Mouse (Mus musculus) heart, adult 8-10 months (tissue): ENCODE data around the gene Fbxo31. TPM values are rescaled to one million over a fixed set of nuclear protein-coding genes. Genes with fewer than 3 reads are reported as not detected.
"Not testable (repeated sequence)": the region's sequence is repeated elsewhere in the genome, so short reads cannot be mapped to it uniquely, and the experiment has no call there.

Source experiments
- DNase-seq: peaks from one replicate; pipeline ENCODE4 v3.0.0; 2022; ENCODE audit warnings: low spot score
- total RNA-seq, 4 experiments: library from RNA; stranded (reverse); gene quantifications; 2 replicates each; pipeline ENCODE4 v1.2.4; 2022

Fbxo31 gene
- total RNA-seq: 100 to 1,000 TPM in 2 of 4 experiments, 10 to 100 TPM in 2; 93.3 to 137 (median 102) TPM

DNA sequence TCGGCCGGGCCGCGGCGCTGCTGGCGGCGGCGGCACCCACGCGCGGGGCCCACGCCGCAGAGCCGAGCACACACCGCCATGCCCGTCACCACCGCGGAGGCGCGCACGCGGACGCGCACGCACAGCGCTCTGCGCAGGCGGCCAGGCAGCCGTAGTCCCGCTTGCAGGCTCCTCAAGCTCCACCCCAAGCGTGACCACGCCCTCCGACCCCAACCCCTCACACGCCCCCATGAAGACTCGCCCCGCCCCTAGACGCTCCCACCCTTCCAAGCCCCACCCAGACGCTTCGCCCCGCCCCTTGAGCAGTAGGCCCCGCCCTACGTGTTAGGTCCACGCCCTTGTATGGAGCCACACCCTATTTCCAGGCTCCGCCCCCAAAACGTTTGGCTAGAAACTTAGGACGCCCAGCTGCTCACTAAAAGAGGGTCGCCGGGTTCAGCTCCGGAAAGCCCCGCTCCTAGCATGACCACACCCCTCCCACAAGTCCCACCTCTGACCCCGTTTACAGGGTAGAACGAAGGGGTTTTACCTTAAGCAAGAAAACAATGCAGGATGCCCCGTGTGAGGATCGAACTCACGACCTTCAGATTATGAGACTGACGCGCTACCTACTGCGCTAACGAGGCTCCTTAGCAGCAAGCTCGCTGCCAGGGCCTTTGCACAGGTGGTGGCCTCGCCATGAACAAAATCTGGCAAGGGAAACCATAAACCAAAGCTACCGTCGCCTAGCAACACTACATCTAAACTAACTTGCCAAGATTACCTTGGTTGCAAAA is at the start of gene Fbxo31:
Fbxo31 (minus strand) TSS at position 131 of the 776 bp plus-strand sequence.
- DNase-seq: peak; percentile 90

DNA sequence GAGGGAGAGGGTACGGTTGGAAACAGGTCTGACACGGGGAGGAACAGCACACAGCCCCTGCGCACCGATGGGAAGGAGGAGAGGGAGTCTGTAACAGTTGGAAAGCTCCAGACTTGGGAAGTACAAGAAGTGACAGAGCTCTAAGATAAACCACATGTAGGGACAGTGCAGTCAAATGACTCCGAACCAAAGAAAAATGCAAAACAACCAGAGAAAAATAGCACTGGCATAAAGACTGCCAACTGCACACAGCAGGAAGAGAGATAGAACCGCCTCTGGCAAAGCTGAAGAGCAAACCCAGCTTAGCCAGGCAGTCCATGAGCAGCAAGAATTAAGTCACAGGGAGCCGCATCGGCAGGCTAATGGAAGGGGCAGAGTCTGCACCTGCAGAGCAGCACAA is 44.4 kb upstream of the Fbxo31 start:
- no peak for DNase-seq

DNA sequence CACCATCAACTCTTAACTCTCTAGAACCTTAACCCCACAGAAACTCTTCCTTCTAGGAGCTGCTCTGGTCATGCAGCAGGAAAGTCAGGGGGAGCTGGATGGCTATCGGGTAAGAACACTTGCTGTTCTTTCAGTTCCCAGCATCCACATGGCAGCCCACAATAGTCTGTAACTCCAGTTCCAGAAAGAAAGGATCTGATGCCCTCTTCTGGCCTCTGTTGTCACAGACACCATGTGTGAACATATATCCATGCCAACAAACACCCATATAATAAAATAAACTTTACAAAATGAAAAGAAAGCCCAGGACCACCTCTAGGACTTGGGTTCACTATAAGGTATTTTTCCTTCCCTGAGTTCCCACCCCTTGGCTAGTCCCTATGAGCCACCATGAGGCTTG is 43.3 kb upstream of the Fbxo31 start:
- DNase-seq: no peak

DNA sequence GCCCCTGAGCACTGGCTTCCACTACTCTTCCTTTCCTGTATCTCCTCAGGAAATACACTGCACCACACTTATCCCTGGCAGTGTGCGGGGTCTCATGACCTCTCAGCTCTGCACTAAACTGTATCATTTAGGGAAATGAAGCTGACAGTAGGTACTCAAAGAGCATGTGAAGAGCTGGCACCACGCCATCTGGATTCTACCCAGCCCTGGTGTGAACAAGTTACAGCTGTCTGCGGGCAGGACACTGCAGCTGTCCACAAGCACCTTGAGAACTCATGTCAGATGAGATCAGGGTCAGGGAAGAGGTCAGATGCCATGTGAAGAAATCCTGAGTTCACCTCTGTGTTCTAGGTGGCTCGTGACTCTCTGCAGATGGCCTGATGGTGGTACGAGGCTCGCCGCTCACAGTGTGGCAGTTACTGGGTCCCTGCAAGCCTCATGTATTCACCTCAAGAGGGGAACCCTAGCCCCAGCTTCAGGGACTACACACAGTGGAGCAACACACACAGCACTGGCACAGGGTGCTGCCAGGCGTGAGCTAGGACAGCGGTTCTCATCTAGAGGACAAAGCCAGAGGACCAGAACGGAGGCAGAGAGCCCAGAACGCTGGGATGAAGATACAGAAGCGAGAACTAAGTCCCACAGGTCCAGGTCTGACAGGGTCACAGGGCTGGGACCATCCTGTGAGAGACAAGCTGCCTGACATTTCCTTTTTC is 42.4 kb upstream of the Fbxo31 start:
- DNase-seq: no peak

GRCm38 (mm10) chr8:121619401-121619995 is 40.9 kb upstream of the Fbxo31 start:
- peak; percentile 90 for DNase-seq

GRCm38 (mm10) chr8:121613419-121613818 is 34.8 kb upstream of the Fbxo31 start:
- no peak for DNase-seq

GRCm38 (mm10) chr8:121609916-121610315 is 31.3 kb upstream of the Fbxo31 start:
- DNase-seq: no peak

DNA sequence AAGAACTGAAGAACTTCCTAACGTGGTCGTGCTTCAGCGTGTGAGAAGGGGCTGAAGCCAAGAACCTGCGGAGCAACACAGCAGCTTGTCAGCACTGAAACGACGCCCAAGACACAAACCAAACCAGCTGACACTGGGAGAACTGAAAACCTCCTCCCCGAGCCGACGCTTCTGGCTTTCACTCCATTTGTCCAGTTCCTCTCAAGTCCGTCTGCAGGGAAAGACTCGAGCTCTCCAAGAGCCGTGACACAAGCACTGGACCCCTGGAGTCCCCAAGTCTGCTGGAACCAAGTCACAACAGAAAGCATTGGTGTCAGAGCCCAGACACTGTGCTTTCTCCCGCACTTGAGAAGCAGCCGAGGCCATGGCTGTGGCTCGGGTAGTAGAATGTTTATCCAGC is 30.6 kb upstream of the Fbxo31 start:
- DNase-seq: no peak

- no peak for DNase-seq
These were observed 29.1 kb upstream of the Fbxo31 start for GRCm38 (mm10) chr8:121607661-121608060.

- DNase-seq: no peak
These were observed 25.2 kb upstream of the Fbxo31 start for GRCm38 (mm10) chr8:121603801-121604200.

DNA sequence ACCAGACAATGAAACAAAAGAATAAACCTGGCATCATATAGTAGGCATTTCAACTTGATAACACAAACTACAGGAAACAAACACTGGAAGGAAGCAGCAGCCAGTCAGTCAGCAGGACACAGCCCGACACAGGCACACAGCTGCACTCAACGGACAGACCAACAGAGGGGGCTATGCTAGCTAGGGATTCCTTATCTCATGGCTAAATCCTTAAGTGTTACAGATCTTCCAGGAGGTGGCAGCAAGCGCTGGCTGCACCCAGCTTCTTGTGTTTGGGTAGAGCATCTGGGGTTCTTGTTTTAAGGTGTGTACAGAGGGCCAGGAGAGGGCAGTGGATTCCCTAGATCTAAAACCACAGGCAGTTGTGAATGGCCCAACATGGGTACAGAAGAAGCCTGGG is 24.3 kb upstream of the Fbxo31 start:
- DNase-seq: peak; percentile 82

DNA sequence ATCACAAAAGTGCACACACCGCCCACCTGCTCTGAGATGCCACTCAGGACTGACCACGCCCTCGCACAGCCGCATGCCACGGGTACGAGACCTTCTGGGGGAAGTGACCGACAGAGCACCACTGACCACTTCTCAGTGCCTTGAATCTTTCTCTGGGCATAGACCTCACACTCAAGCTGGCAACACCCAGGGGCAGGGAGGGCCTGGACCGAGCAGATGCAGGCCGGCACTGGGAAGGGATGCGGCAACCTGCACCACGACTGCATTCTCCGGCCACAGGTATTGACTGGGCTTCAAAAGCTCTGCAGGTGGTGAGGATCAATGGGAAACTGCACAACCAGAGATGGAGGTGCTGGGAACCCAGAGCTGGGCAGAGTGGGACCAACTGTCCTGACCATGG is 23.8 kb upstream of the Fbxo31 start:
- no peak for DNase-seq

DNA sequence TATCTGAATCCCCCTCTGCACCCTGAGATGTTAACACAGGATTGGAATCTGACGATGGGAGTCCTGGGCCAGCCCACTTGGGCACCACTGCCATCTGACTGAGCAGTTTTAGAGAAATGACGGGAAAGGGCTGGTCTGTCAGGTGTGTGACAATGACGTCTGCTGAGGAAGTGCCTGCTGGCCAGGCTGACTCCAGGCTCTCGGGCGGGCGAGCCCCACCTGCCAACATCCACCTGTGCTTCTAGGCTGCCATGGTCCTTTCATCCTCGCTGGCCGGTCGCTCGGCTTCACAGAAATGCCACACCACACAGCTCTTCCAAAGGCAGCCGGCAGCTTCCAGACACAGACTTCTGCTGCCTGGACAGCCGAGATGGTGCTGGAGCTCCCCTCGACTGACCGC is 21.2 kb upstream of the Fbxo31 start:
- no peak for DNase-seq

DNA sequence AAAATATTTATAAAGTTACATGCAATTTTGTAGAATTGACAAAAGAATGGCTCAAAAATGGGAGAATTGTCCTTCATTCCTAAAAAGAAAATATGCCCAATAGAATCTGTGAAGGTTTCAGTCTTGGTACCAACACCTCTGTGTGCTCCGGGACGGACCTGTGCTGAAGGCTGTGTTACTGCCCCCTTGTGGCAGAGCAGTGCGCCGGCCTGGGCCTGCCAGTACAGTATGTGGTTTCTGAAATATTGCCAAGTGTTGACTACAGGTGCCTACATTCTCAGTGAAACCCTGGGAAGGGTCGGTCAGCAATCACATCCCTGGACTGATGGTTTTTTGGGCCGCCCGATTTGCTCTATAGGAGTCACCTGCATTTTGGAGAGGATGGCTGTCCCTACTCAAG is 20.3 kb upstream of the Fbxo31 start:
- DNase-seq: peak; percentile 75

DNA sequence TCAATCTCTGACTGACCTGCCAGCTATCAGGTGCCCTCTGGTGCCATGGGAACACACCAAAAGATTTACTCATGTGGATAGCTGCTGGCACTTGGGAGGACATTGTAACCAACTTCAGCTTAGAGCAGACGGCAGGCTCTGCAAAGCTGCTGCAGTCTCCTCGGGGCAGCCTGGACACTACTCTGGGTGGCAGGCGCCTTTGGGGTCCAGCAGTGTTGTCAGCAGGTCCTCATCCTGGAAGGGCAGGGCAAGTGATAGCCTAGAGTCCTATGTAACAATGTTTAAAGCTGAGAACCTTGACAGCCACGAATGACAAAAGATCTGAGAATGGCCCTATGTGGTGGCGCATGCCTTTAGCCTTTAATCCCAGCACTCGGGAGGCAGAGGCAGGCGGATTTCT is 19.6 kb upstream of the Fbxo31 start:
- DNase-seq: no peak

DNA sequence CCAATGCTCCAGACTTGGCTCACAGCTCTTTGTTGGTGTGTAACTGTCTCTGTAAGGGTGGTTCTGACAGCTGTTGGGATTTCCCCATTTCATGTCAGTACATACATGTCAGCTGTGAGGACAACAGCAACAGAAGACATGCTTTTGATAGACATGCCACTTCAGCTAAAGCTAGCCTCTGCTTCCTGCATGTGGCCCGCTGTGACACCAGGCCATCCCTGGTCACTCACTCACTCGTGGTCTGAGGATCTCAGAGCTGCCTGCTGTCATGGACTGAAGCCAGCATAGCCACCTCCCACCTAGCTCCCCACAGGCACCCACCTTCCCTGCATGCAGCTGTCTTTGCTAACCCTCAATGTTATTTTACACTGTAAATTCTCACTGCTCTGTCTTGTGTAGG is 18.9 kb upstream of the Fbxo31 start:
- DNase-seq: not testable (repeated sequence)

DNA sequence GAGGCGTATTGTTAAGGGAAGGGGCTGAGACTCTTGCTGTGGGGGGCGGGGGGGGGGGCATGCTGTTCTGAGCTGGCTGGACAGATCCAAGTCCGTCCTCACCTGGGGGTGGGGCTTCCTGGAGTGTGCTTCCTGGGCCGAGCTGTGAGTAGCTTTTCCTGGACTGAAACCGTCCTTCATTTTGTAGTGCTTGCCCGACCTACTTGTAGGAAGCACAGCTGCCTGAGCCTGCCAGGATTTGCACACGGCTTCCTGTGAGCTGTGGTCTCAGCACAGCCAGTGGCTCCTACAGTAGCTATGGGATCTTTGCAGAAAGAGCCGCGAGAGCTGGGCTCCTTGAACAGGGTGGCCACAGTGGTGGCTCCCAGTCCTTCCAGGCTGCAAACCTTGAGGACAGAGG is 15.4 kb upstream of the Fbxo31 start:
- DNase-seq: peak; percentile 67

DNA sequence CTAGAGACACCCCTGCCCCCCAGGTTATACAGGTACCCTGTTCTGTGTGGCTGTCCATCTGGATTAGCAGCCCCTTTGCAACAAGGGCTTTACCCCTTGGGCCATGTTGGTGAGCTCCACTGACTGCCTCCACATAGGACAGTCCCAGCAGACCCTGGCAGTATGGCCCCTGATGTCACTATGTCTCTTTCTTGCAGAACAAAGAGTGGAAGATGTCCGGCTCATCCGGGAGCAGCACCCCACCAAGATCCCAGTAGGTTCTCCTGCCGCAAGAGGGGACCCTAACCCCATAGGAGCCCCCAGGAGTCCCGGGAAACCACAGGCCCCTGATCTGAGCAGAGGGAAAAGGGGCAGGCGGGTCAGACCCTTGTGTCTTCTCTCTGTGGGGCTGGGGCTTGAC is 14.7 kb upstream of the Fbxo31 start:
- no peak for DNase-seq

DNA sequence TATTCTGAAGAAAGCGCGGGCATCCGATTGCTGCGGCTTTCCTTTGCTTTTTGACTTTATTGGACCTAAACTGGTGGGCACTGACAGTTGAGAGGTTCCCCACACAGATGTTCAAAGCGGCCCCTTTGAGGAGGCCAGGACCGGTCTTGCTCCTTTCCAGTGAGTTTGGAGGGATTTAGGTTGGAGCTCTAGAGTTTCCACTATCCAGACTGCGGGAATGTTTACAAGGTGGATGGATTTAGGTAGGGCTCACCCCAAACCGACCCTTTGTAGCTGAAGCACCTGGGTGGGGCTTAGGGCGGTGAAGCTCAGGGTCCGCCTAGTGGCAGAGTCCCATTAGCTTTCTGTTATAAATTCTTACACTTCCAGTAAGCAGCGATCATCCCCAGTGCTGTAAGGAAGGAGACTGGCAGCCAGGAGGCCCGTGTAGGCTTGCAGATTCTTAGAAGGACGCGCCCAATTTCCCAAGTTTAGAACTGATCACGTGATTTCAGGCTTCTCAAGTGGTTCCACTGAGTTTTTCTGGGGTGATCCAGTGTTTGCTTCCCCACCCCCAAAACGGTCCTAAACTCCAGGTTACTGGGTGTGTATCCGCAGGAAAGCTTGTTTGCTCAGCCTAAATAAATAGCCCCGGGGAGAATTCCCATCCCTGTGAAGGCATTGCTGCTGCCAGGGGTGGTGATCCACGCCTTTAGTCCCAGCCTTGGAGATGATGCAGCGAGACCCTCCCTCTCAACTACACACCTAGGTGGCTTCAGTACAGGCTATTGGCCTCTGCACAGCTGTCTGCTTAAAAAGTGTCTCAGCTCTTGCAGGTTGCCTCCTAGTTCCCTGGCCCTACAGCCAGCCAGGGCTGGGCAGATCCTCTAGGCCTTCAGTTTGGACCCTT is 12.8 kb upstream of the Fbxo31 start:
- DNase-seq: peak; percentile 40

DNA sequence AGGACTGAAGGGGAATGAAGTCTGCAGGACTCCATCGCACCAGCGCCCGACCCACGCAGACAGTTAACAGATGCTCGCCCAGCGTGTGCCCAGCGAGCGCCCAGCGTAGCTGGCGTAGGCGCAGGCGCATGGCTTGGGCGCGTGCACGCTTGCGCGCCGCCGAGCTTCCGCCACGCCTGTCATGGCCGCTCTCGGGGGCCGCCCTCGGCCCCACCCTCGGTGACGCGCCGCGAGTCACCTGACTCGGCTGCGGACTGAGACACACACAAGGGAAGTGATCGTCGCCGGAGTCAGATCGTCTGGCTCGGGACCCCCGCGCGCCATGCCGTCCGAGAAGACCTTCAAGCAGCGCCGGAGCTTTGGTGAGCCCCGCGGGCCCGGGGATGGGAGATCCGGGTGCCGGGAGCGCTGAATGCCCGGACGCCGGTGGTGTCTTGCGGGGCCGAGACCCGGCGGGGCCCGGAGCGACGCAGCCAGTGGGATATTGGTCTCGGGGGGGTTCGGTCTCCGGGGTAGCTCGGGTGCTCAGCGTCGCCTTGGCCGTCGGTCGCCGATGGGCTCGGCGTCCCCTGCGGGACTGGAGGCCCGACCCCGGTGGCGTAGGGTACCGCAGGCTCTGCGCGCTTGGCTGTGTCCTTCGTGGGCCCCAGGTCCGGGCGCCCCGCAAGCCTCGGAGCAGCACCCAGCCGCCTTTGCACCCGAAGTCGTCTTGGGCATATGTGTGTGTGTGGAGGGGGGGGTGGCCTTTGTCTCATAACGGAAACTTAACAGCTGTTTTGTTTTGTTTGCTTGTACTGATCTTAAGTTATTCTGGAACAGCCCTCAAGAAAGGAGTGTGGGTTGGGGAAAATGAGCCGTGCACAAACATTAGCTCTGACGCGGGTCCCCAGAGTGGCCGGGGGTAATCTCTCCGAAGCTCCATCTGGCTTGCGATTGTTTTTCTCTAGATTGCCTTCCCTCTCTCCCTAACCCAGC is 11.9 kb upstream of the Fbxo31 start, which contains the start of gene Map1lc3b:
Map1lc3b (plus strand) TSS at position 159 of the 975 bp plus-strand sequence.
- DNase-seq: peak; percentile 93
